Mouse (Mus musculus) right cerebral cortex, postnatal 14 days (tissue): ENCODE measurements around the gene Prdx6.
"Not testable (repeated sequence)": the region's sequence is repeated elsewhere in the genome, so short reads cannot be mapped to it uniquely, and the experiment has no call there.

ENCODE experiments used
- DNase-seq: peaks from one replicate; pipeline ENCODE4 v3.0.0; 2022

The Prdx6 gene

GRCm38 (mm10) chr1:161250031-161250603 is 902 bp downstream of the Prdx6 start:
- DNase-seq: no peak

GRCm38 (mm10) chr1:161249442-161249841 is 1.6 kb downstream of the Prdx6 start:
- DNase-seq: no peak

DNA sequence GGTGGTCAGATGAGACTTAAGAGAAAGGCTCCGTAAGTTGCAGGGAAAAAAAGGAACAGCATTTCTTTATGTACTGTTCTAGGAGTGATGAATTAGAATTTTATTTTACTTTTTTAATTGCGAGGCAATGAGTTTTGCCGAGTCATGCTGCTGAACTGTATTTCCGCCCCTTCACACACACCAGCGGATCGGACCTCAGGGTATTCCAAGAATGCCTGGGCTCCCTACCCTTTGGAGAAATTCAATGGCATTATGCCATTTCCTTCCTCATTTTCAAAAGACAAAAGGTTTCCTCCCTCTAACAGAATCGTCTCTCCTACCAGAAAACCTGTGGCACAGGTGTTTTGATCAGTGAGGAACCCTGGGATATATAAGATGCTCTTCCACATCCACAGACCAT is 2.3 kb downstream of the Prdx6 start:
- DNase-seq: no peak

- no peak for DNase-seq
Measured at GRCm38 (mm10) chr1:161247643-161248580, 3.1 kb downstream of the Prdx6 start.

GRCm38 (mm10) chr1:161247176-161247575 is 3.8 kb downstream of the Prdx6 start:
- no peak for DNase-seq

DNA sequence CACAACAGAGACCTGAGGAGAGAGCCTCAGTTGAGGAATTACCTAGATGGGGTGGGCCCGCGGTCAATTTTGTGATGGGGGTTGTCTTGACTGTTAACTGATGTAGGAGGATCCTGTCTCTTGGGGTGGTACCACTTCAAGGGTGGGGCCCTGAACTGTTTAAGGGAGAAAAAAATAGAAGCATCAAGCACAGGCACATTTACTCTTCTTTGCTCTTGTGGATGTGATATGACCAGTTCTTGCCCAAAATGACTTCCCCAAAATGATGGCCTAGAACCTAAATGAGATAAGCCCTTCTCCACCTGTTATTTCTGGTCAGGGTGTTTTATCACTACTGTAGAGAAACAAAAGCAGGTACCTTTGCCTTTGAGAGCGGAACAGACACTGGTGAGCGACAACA is 13.3 kb downstream of the Prdx6 start:
- no peak for DNase-seq

DNA sequence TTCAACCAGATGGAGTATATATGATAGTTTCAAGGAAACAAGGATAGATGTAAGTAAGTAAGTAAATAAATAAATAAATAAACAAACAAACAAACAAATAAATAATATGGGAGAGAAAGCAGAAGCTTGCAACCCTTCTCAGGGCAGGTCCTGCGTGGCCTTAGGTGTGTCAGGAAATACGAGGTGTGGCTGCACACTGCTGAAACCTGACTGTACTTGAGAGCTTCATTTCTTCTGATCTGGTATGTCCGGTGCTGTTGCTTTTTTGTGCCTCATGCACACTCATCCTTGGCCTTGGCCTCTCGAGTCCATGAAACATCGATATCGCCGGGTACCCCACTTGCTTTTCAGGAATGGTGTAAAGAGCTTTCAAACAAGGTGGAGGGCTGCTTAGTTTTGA is 13.7 kb downstream of the Prdx6 start:
- no peak for DNase-seq

DNA sequence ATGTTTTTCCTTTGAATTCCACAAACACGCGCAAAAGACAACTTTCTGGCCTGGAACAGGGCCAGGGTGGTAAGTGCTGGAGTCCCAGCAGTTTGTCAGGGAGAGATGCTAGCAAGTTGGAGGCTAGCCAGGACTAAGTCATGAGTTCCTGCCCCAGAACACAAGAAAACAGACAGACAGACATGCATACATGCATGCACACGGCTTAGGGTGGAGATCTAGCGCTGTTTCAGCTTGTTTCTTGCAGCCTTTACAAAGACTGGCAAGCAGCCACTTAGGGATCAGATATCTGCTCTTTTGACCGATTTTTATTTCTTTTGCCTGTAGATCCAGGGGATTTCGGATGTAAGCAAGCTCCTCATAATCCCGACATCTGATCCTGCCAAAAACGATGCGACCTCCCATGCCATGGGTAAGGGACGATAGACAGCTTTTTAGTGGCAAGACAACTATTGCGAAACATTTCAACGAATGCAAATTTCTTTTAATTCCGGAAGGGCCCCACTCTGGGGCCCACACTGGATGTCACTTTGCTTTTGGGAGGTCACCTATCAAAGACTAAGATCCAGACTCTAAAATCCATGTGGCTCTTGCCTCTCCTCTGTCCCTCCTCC is 17.7 kb downstream of the Prdx6 start:
- no peak for DNase-seq

GRCm38 (mm10) chr1:161232181-161232580 is 18.8 kb downstream of the Prdx6 start:
- no peak for DNase-seq

- no peak for DNase-seq
Measured at GRCm38 (mm10) chr1:161224837-161225236, 26.2 kb downstream of the Prdx6 start.

DNA sequence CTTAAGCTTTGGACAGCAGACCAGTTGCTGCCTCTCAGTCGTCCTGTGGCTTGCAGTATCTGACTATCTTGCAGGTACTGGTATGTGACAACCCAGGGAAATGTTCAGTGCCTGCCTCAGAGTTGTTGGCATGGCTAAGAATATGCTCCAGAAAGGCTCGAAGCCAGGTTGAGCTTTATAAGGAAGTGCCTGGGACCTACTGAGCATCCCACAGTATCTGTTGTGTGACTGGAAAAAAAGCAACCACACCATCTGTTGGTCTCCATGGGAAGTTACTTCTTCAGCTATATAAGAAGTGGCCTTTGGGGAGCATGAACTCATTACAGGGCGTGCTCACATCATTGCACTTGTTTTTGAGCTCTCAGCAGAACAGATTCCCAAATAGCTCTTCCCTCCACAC is 31.2 kb downstream of the Prdx6 start:
- no peak for DNase-seq

- no peak for DNase-seq
Measured at GRCm38 (mm10) chr1:161214465-161214864, 36.6 kb downstream of the Prdx6 start.

GRCm38 (mm10) chr1:161199856-161200255 is 51.2 kb downstream of the Prdx6 start:
- no peak for DNase-seq

- DNase-seq: not testable (repeated sequence)
Measured at GRCm38 (mm10) chr1:161196364-161196763, 54.7 kb downstream of the Prdx6 start.

GRCm38 (mm10) chr1:161195541-161196351 is 55.3 kb downstream of the Prdx6 start:
- DNase-seq: peak; percentile 71

DNA sequence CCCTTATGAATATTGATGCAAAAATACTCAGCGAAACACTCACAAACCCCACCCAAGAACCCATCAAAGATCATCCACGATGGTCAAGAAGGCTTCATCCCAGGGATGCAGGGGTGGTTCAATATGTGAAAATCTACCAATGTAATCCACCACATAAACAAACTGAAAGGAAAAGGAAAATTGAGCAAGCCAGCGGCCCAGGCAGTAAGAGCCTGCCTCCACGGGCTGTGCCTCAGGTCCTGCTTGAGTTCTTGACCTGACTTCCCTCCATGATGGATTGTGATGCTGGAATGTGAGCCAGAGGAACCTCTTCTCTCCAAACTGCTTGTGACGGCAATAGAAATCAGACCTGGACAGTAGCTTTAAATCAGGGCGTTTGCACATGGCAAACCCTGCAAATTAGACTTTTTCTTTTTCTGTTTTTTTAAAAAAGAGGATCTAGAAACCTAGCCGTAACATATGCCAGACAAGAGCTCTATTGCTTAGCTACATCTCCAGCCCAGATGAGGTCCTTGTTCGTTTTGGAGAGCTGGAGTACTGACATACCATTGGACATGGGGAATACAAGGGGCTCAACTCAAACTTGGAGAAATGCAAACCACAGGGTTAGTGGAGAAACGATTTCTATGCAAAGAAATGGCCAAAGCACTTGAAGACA is 60.6 kb downstream of the Prdx6 start:
- DNase-seq: no peak
